Mouse (Mus musculus): ENCODE measurements around the gene Zdhhc1.

DNA sequence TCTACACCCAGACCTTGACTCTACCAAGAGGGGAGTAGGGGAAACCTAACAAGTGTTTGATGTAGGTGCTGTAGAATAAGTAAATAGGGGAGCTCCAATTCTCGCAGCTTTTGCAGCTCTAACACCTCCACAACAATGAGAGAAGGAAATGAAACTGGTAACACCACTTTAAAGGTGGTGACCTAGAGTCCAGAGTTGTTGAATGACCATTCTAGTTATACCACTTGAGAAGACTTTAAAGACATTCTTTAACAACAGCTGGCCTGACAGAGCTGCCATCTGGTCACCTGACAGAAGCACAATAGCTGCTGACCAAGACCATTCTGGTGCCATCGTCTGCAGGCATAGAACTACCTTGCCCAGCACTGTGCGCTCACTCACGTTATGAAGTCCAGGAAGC, 42.2 kb upstream of the Zdhhc1 start:
- TF ChIP-seq POLR2A (IDR thresholded peaks at IDR 0.05; ENCODE audit: borderline replicate concordance, control insufficient read depth, low read depth, low read length) (no peak), CTCF (IDR thresholded peaks at IDR 0.05; ENCODE audit: control insufficient read depth, insufficient read depth, low read length) (no peak)

Measured in bone marrow, adult 2 months (tissue).